Mouse (Mus musculus): ENCODE data around the gene Depdc1b.
A peak's percentile ranks its signal among the peaks of the same experiment; 100 is the strongest.

Depdc1b gene

DNA sequence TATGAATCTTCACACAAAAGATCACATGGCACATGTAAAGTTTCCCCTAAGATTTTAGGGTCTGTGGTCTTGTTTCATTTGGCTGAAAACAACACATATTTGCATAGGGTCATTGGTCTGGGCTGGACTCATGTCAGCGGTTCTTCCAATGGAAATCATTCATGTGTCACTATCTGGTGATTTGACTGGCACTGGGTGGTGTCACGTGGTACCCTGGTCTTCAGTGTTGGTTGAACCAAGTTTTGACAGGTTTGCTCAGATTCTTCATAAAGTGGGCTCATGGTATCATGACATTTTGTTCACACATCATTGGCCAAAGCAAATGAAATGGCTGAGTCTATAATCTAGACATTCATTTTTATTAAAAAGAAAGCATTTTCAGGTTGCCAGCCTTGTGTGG lies 1.3 kb downstream of the Depdc1b start:
- DNase-seq (ENCODE audit: low spot score) = no peak

DNA sequence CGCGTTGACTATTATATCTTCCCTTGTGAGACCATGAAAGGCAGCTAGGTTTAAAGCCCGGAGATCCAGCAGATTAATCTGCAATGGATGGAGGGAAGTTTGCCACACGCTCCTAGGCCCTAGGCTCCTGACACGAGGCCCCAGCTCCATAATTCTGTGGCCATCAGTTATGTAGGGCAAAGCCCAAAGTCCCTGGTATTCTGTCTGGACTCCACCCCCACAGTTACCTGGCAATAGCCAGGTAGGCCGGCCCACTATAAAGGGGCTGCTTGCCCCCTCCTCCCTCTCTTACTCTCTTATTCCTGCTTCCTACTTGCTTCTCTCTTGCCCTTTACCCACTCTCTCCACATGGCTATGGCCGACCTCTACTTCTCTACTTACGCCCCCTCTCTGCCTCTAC lies 2.9 kb downstream of the Depdc1b start:
- no peak for DNase-seq (ENCODE audit: low spot score)

- no peak for DNase-seq (ENCODE audit: low spot score)
These were observed 4.1 kb downstream of the Depdc1b start for GRCm38 (mm10) chr13:108320216-108320615.

DNA sequence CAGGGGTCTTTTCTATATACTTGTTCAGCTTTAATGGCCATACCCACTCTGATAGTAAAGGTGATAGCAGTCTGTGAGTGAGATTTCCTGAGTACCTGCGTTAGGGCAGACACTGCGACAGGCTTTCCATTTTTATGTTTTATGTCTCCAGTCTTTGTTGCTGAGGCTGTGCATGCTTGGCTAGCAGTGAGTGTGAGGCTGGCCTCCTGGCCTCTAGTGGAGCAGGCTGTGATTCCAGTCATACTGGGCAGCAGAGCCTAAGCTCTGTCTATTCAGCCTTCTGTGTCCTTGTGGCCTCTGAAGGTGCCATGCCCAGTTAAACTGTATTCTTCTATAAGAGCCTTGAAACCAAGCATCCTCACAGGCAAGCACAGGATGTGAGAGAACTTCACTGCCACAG lies 6.3 kb downstream of the Depdc1b start:
- no peak for DNase-seq (ENCODE audit: low spot score)

GRCm38 (mm10) chr13:108323317-108323716 lies 7.2 kb downstream of the Depdc1b start:
- no peak for DNase-seq (ENCODE audit: low spot score)

DNA sequence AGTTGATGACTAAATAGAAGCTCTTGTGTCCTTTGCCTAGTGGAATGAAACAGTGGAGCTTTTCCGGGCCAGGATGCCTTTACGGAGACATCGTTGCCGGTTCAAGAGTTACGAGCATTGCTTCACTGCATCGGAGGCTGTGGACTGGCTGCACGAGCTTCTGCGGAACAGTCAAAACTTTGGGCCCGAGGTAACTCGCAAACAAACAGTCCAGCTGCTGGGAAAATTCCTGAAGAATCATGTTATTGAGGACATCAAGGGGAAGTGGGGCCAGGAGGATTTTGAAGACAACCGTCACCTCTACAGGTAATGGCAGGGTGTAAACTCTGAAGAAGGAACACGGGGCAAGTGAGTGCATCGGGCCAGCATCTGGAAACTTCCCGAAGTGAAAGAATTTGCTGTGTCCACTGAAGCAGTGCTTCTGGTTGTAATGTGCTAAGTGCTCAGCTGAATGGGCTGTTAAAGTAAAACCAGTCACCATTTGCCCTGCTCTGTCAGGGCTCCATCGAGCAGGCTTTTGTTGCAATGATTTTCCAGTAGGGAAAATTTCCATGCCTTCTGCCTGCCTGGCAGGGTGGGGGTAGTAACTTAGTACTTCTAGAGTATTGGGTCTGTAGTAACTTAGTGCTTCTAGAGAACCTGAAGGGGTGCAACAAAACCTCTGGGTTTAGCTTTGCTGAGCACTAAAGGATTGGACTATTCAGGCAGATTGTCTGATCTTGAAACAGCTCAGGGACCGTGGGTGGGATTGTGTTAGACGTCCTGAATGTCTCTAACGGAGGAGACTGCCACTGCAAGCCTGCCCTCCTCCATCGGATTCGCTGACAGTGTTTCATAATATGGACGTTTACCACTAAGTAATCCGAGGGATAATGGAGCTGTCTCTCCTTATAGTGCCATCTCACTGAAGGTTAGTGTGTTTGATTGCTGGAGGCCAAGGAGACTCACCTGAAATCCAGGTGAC lies 8.0 kb downstream of the Depdc1b start:
- no peak for DNase-seq (ENCODE audit: low spot score)

GRCm38 (mm10) chr13:108325871-108326270 lies 9.7 kb downstream of the Depdc1b start:
- DNase-seq (ENCODE audit: low spot score) = no peak

- DNase-seq (ENCODE audit: low spot score) = no peak
These were observed 10.2 kb downstream of the Depdc1b start for GRCm38 (mm10) chr13:108326351-108326750.

DNA sequence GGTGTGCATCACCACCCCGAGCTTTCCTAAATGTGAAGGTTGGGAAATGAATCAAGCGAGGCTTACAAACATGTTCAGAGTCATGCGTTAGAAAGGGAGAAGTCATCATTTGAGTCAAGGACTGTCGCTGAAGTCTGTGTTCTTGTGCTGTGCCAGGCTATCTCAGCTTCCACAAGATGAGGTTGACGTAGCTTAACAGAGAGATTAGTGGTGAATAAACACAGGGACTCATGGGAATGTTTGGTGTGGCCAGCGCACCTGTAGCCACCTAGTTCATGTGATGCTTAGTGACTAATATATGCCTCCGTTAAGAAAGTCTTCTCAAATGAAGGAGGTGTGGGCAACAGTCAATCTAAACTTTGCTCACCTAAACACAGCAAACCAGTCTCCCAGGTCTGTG lies 10.9 kb downstream of the Depdc1b start:
- DNase-seq (ENCODE audit: low spot score) = no peak

GRCm38 (mm10) chr13:108328406-108329180 lies 12.5 kb downstream of the Depdc1b start:
- no peak for DNase-seq (ENCODE audit: low spot score)

DNA sequence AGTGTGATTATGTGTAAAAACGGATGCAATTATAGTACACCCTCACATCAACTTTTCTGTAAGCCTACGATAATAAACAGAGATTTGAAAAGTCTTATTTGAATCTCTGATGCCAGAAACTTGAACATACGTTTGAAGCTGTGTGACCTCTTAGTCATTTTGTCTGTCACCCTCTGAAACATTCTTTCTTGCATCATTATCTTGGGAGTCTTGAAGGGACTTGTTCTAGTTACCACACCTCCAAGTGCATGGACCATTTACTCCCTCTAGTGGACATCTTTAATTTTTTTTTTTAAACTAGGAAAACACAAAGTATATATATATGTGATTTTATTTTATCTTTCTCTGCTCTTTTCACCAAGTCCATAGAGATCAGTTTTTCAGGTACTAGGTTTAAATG lies 13.6 kb downstream of the Depdc1b start:
- DNase-seq (ENCODE audit: low spot score) = no peak

DNA sequence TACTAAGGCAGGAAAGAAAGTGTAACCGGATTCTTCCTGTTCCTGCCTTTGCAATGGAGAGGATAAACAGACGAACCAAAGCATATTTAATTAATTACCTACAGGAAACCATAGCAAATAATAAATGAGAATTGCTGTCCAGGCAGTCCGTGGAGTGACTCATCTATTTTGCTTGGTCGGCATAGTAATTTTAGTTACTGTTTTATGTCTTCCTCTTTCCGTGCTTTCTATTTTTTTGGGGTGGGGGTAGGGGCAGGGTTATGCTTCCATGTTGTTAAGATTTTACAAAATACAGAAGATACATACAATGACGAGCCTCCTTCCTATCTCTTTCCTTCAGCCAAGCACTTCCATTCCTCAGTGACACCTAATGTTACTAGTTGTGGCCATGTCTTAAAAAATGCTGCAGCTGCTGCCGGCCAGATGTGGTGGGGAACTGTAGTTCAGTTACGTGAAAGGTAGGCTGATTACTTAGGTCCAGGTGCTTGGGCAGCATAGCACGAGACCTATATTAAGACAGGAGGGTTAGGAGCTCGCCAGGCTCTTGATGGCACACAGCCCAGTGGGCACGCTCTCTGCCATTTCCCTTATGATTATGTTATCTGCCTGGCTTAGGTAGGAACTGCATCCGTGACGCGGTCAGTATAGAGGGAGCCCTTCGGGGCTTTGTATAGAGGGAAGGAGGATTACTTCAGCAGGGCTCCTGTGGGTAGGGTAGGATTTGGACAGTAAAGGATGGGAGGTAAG lies 19.3 kb downstream of the Depdc1b start:
- DNase-seq (ENCODE audit: low spot score) = no peak

DNA sequence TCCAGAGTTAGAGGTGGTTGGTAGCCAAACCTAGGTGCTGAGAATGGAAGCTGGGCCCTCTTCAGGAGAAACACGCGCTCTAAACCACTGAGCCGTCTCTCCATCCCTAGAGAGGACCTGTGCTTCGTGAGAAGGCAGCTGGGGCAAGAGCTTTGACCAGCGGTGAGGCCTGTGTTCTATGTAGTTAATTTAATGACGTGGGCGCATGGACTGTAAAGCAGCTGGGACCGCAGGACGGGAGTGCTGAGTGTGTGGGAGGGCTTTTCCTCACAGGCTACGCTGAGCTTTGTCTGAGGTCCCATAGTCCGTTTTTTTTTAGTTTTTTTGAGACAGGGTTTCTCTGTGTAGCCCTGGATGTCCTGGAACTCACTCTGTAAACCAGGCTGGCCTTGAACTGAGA lies 20.1 kb downstream of the Depdc1b start:
- no peak for DNase-seq (ENCODE audit: low spot score)

GRCm38 (mm10) chr13:108337340-108337739 lies 21.2 kb downstream of the Depdc1b start:
- DNase-seq (ENCODE audit: low spot score) = no peak

GRCm38 (mm10) chr13:108338076-108338836 lies 22.1 kb downstream of the Depdc1b start:
- DNase-seq (ENCODE audit: low spot score) = no peak

DNA sequence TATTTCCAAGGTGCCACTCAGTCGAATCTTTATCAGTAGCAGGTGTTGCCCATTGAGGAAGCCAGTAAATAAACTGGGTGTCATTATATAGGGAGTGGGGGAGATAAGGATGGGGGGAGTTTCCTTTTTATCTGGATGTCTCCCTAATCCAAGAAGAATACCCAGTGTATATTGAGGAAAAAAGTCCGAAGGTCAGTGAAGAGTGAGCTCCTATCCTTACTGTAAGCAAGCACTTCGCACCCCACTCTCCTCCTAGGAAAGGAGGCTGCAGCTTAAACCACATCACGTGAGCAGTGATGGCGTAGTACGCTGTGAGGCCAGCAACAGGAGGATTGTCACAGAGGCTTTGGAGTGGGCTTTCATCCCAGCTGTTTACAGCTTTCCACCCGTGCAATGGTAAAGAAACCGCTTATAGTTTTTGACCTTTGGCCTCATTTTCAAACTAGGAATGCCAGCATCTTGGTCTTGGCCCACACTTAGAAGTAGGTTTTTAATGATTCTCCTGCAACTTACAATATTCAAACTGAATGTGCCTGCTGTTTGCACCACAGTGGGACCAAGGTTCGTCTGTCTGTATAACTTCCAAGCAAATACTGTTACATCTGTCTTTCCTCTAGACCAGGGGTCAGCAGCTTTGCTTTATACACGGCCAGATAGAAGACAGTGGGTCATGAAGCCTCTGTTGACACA lies 23.9 kb downstream of the Depdc1b start:
- DNase-seq (ENCODE audit: low spot score) = no peak

GRCm38 (mm10) chr13:108341585-108341984 lies 25.5 kb downstream of the Depdc1b start:
- no peak for DNase-seq (ENCODE audit: low spot score)

DNA sequence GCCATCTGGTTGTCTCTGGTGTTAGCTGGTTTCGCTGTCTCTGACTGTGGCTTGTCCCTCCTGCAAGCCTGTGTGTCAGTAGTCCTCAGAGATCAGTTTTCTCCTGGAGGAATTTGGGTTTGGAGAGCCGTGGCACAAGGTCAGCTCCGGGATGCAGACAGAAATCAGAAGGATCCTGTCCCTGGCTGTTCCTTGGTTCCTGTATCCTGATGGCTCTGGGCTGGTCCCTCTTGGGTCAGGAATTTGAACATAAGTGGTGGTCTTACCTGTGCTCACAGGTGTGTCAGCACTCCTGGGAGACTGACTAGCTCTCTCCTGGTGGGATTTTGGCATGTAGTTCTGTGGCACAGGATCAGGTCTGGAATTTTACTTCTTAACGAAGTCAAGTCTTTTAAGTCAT lies 29.6 kb downstream of the Depdc1b start:
- no peak for DNase-seq (ENCODE audit: low spot score)

DNA sequence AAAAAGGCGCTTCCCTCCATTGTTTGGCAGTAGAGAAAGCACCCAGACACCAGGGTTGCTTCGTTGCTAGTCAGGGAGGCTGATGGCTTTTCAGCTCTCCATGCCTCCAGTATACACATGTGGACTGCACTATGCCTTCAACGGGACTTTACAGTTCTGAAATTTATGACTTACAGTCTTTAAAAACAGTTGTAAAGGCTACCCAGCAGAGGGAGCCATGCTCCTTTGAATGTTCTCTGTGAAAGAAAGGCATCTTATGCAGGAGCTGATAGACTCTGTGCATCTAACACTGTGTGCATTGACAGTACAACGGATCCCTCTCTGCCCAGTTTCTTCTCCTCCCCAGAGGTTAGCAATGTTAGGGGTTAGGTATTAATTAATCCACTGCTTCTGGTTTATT lies 30.9 kb downstream of the Depdc1b start:
- DNase-seq (ENCODE audit: low spot score) = peak; percentile 58

- DNase-seq (ENCODE audit: low spot score) = no peak
These were observed 33.5 kb downstream of the Depdc1b start for GRCm38 (mm10) chr13:108349624-108350023.

GRCm38 (mm10) chr13:108353781-108354180 lies 37.6 kb downstream of the Depdc1b start:
- no peak for DNase-seq (ENCODE audit: low spot score)
